Mouse (Mus musculus) 416B (cell line): ENCODE measurements around the gene Flywch2.

ENCODE experiments used
- DNase-seq: peaks from one replicate; pipeline ENCODE4 v3.0.0; 2011; ENCODE audit warnings: low read depth

Gene Flywch2

DNA sequence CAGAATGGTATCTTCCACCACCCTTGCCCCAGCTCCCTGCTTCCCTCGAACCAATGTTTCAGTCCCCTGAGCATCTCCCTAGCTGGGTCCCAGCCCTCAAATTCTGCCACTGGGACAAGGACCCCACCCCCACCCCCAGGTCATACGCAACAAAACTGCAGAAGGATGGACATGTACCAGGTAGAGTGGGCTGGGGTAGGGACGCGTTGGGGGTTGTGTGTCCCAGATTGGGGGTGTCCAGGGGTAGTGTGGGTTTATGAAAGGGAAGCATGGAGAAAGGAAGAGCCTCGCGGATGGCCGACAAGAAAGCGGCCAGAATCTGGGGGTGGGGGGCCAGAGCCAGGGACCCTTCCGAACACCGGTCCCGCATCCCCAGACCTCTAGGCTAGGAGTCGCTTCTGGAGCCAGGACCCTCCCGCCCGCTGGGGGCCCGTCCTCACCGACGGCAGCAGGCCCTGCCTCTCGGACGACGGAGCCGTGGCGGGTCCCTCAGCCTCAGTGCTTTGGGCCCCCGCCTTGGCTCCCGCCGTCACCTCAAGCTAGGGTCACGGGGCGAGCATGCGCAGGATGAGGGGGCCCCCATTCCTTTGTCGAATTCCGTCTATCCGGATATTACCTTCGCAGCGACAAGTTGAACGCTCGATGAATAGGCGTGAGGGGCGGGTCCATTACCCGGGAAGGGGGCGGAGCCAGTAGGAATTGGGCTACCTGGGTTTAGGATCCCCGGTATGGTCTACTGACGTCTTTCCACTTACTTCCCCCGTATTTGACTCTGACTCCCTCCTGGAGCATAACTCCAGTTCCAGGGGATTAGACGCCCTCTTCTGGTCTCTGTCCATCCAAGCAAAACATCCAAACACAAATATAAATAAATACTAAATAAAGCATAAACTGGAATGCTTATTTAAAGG, at the start of gene Flywch2:
TSS of gene Flywch2 (minus strand) at position 521 of the 911 bp plus-strand sequence.
- no peak for DNase-seq

DNA sequence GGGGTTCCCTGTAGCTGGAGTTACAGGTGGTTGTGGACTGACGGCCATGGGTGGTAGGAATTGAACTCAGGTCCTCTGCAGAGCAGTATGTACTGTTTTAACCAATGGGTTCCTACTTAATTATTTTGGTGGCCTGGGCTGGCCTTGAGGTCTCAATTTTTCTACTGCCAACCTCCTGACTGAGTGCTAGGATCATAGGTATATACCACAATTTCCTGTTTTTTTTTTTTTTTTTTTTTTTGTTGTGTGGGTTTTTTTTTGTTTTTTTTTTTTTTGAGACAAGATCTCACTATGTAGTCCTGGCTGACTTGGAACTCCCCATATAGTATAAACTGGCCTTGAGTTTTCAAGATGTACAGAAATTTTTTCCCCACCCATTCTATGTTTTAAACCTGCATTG, 45.3 kb upstream of the Flywch2 start:
- no peak for DNase-seq

DNA sequence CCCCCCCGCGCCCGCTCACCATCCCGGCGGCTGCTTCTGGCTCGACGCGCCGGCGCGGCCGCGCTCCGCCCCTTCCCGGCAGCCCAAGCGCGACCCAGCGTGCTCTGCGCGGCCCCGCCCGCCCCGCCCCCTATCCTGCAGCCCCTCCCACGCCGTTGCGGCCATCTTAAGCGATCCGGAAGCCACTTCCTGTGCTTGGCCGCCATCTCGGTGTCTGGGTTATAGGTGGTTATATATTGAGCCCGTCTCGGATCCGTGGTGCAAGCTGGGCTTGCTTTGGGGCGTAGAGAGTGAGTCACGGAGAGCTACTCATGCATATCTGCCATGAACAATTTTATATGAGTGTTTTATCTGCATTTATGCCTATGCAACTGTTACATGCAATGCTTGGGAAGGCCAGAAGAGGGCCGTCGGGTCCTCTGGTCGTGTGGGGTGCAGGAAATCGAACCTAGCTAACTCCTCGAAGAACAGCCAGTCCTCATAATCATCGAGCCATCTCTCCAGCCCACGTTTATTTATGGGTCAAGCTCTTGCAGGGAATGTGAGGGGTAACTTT, 43.3 kb upstream of the Flywch2 start, which contains the start of gene Elob:
TSS of gene Elob (minus strand) at position 73 of the 556 bp plus-strand sequence.
- peak; percentile 95 for DNase-seq

DNA sequence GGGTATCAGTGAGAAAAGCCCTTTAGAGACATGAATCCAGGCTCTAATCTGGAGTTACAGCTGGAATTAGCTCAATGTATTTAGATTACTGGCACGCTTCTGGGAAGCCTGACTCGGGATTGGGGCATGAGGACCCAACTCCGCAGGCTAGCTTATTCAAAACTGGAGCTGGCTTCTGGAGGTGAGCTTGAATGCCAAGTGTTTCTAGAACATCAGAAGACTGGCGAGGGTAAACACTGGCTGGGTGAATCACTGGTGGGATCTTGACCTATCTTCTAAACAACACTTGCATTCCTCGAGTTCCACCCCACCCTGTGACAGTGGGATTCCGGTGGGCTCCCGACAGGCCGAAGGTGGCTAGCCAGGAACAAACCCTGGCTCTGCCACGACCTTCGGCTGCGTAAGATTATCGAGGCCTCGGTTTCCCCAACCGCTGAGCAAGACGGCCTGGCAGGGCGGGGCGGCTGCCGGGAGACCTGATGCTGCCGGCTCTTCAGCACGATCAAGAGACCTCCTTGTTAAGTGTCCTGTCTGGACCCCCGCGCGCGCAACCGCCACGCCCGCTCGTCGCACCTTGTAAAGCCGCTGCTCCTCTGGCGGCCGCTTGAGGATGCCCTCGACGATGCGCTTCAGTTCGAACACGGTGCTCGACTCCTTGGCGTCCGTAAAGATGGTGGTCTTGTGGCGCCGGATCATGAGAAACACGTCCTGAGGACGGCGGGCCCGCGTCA, 42.6 kb upstream of the Flywch2 start:
- DNase-seq = peak; percentile 53

DNA sequence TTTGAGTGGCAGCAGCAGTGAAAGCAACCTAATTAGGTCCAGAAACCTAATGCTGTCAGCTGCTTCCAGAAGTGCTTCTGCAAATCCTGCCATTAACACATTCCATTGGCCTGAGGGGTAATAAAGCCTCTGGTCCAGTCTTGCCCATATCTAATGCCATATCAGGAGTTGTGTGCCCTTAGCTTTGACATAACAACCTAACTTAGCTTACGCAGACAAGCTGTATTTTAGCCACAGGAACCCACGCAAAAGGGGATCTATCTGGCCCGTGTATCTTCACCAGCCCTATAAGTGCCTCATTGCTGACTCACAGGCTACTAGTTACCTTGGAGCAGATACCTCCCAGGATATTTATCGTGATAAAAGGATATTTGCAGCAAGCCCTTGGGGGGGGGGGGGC, 39.7 kb upstream of the Flywch2 start:
- DNase-seq = no peak

DNA sequence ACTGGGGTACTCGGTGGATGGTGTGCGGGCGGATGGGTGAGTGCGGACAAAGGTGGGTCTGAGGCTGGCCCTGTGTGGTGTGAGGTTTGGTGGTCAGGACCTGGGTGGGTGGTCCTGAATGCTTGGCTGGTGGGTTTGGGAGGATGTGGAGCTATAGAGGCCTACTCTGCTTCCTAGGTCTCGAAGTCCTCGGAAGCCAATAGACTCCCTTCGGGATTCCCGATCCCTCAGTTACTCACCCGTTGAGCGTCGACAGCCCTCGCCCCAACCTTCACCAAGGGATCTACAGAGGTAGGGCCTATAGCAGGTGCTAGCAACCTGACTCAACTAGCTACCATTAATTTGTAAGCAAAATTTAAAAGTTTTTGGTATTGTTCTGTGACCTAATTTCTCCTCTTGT, 37.7 kb upstream of the Flywch2 start:
- DNase-seq = no peak

DNA sequence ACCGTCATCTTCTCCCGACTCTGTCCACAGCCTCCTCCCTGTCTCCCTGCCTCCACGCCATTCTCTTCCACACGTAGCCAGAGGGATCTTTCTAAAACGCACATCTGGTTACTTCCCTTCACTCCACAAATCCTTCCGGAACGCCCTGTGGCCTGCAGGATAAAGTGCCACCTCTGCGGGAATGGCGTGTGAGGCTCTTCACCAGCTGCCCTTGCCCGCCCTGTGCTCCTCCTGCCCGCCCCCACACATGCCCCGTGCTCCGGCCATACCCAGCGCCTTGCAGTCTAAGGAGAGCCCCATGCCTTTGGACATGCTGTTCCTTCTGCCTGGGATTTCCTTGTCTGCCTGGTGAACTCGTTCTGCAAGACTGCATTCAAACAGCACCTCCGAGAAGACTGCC, 37.1 kb upstream of the Flywch2 start:
- no peak for DNase-seq

DNA sequence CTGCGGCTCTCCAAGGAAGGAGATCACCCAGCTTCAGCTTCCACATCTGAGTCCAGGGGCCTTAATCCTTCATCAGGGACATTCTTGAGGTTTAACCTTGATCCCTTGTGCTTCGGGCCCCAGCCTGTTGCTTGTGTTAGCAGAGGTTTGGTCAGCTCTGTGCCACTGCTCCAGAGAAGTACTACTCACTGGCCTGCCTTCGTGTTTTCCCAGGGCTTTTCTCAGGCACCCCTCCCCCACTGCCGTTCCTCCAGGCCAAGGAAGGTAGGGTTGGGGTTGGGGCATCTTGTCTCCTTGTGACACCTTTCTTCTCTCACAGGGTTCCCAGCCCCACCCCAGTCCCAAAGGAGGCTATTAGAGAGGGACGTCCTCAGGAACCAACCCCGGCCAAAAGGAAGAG, 36.2 kb upstream of the Flywch2 start:
- DNase-seq = no peak

DNA sequence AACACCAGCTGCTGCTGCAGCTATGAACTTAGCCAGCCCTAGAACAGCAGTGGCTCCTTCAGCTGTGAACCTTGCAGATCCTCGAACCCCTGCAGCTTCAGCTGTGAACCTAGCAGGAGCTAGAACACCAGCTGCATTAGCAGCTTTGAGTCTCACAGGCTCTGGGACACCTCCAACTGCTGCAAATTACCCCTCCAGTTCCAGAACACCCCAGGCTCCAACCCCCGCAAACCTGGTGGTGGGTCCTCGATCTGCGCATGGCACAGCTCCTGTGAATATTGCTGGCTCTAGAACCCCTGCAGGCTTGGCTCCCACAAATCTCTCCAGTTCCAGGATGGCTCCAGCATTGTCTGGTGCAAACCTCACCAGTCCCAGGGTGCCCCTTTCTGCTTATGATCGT, 34.9 kb upstream of the Flywch2 start:
- no peak for DNase-seq

DNA sequence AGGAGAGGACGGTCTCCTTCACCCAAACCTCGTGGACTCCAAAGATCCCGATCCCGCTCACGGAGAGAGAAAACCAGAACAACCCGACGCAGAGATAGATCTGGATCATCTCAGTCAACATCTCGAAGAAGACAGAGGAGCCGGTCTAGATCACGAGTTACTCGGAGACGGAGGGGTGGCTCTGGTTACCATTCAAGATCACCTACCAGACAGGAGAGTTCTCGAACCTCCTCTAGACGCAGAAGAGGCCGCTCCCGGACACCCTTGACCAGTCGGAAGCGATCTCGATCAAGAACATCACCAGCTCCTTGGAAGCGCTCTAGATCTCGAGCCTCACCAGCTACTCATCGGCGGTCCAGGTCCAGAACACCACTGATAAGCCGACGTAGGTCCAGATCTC, 33.4 kb upstream of the Flywch2 start:
- DNase-seq = no peak

DNA sequence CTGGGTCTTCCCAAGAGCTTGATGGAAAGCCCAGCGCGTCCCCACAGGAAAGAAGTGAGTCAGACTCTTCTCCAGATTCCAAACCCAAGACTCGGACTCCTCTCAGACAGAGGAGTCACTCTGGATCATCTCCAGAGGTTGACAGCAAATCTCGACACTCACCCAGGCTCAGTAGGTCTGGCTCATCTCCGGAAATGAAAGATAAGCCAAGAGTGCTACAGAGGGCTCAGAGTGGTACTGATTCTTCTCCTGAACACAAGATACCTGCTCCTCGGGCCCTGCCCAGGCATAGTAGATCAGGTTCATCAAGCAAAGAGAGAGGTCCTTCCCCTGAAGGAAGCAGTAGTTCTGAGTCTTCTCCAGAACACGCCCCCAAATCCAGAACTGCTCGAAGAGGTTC, 32.7 kb upstream of the Flywch2 start:
- DNase-seq = no peak

DNA sequence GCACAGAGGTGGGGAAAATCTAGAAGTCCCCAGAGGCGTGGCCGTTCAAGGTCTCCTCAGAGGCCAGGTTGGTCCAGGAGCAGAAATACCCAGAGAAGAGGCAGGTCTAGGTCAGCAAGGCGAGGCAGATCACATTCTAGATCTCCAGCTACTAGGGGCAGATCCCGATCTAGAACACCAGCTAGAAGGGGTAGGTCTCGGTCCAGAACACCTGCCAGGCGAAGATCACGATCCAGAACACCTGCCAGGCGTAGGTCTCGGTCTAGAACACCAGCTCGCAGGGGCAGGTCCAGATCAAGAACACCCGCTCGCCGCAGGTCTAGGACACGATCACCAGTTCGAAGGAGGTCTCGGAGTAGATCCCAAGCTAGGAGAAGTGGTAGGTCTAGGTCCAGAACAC, 29.8 kb upstream of the Flywch2 start:
- no peak for DNase-seq

DNA sequence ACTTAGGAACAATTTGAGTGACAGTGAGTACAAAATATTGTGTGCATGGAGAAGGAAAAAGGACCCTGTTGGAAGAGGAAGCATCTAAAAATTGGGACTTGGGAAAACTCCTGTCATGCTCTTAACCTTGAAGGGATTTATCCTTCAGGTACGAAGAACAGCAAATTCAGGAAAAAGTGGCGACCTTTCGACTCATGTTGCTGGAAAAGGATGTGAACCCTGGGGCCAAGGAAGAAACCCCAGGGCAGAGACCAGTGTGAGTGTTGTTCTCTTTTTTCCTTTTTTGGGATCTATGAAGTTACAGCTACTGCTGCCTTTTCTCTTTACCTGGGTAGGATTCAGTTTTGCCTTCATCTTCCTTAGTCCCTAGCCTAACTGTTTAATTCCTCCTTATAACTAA, 22.0 kb upstream of the Flywch2 start:
- DNase-seq = no peak

DNA sequence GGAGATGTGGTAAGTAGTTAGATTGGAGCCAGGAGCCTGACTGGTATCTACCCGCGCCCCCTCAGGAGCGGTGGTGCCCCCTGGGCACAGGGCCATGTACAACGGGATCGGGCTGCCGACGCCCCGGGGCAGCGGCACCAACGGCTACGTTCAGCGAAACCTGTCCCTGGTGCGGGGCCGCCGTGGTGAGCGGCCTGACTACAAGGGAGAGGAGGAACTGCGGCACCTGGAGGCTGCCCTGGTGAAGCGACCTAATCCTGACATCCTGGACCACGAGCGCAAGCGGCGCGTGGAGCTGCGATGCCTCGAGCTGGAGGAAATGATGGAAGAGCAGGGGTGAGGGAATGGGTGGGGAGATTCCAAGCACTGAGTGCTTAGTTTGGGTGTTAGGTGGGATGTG, 21.0 kb upstream of the Flywch2 start:
- peak; percentile 64 for DNase-seq

DNA sequence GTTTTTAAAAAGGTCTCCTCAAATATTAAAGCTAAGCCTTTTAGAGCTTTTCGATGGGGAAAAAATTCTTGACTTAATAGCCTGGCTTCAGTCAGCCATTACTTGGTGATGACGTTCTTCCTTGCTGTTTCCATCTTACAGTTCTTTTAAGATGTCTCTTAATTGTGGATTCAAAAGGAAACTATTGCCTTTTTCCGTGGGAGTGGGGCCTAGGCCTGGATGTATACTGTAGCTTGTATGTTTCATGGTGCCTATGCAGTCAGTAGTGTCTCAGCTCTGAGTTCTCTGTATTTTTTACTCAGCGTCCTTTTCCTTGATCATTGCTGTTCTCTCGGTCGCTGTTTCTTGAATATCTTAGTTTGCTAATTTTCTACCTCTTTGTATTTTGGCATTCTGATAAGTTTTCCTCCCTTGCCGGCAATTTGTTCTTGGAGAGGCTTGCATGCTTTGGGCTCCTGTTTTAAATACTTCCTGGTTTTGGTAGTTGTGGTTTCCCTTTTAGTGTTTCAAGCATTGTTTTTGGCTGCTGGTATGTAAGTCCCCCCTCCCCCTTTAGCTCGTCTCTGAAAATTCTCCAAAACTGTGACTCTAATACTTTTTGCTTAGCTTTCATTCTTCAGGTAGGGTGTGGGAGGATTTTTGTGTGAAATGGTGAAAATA, 18.7 kb upstream of the Flywch2 start:
- DNase-seq = peak; percentile 79

DNA sequence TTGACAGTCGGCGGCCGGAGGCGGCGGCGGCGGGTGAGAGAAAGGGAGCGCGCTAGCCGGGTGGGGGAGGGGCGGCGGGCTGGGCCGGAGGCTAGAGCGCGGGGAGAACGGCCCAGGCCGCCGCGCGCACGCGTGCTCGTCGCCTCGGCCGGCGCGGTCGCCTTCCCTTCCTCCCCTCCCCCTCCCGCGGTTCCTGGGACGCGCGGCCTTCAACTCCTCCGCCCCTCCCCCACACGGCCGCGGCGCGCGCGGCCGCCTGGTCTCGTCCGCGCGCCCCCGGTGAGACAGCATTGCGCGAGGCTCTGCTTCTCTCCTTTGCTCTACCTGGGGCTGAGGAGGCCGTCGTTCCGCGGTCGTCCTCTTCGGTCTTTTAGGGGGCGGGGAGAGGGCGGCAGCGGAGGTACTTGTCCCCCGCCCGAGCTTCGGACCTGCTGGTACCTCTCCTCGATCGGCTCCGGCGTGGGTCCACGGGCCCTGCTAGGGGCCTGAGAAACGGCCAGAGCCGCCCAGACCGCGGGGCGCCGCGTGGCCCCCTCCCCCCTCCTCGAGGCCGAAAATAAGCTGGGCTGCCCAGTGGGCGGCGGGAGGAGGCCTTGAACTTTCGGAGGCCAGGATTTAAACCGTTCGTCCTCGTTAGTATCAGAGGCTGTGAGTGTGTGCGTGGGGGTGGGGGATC, 17.6 kb upstream of the Flywch2 start:
- DNase-seq = peak; percentile 78

DNA sequence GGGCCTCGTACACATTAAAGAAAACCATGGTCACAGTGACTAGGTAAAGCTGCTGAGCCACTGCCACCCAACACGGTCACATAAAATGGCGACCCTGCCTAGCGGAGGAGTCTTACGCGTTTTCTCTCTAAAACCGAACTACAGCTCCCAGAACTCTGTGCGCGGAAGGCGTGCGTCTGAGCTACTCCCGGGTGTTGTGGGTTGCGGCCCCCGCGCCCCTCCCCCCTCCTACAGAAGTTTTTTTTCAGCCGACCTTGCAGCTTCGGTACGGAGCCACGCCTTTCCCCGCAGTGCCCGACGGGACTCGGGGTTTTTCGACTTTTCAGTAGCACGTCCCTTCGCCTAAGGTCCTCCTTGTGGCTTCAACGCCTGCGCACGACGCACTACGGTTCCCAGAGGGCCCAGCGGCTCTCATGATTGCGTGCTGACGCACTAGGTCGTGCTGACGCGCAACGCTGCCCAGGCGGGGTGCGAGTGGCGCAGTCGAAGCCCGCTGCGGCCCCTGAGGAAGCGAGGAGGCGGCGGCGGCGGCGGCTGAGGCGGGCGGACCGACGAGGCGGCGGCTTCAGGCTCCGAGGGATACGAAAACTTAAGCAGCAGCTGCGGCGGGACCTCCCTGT, 17.0 kb upstream of the Flywch2 start:
- DNase-seq = peak; percentile 100

DNA sequence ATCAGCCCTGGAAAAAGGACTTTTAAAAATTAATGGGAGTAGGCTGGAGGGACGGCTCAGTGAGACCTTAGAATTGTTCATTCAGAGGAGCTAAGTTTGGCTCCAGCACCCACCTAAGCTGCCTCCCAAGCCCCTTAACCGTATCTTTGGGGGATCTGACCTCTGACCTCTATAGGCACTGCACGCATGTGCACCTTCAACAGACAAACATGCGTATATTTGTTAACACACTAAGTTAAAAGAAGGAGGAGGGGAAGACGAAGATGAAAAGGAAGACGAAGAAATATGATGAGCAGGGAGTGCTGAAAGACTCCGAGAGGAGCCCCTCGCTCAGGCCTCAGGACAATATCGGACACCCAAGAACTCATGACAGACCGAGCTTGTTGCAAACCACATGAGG, 15.7 kb upstream of the Flywch2 start:
- no peak for DNase-seq

DNA sequence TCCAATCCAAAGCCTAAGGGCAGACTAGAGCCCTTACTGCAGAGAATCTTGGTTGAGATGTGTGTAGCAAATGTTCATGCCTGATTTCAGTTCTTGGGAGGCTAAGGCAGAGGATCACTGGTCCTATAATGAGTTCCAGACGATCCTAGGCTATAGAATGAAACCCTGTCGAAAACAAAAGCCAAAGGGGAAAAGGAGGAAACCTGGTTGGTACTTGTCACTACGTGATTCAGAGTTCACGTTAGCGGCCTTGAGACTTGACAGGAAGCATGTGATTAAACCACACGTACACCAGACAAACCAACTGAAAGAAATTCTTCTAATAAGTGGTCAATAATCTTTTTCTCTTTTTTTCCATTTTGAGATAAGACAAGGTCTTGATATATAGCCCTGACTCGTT, 11.4 kb upstream of the Flywch2 start:
- peak; percentile 84 for DNase-seq

DNA sequence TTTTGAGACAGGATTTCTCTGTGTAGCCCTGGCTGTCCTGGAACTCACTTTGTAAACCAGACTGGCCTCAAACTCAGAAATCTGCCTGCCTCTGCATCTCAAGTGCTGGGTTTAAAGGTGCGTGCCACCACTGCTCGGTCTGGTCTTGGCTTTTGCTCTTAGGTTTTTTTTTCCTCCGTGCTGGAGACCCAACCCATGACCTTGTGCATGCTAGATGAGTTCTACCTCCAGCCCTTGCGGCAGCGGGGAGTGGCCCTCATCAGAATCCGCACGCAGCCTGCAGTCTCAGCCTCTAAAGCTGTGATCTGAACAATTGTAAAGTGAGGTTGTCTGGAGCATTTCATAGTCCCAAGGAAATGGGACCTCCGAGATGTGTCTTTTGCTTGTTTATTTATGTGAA, 9.4 kb upstream of the Flywch2 start:
- no peak for DNase-seq

DNA sequence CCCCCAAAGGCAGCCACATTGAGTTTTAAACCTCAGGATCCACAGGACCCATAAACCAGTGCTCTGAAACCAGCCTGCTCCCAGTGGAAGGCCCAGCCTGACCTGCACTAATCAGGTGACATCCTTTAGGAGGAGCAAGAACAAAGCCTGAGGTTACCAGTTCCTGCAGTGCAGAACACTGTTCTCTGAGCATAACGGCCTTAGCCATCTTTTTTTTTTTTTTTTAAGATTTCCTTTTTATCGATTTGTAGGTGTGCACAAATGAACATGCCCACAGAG, 5.1 kb upstream of the Flywch2 start:
- peak; percentile 40 for DNase-seq
